Mouse (Mus musculus) cortical plate, adult 2 months (tissue): ENCODE results near the gene Ubr7. TPM values are rescaled to one million over a fixed set of nuclear protein-coding genes. Genes with fewer than 3 reads are reported as not detected.

Experiments used
- H3K27ac ChIP-seq: fragments of 200-500 bp; 2 replicates; pipeline ENCODE4 v1.5.1; 2012; ENCODE audit warnings: low read length, control low read depth, inconsistent platforms; ENCODE audit not compliant: insufficient read depth
- H3K4me1 ChIP-seq: fragments of 200-500 bp; 2 replicates; pipeline ENCODE4 v1.6.1; 2011; ENCODE audit warnings: low read length; ENCODE audit not compliant: control insufficient read depth, insufficient read depth
- H3K4me3 ChIP-seq: fragments of 200-500 bp; 2 replicates; pipeline ENCODE4 v1.5.1; 2011; ENCODE audit warnings: mild to moderate bottlenecking, low read length, control low read depth; ENCODE audit not compliant: insufficient read depth
- CTCF ChIP-seq: fragments of 200-500 bp; IDR thresholded peaks from 2 replicates; pipeline ENCODE4 v1.5.1; 2011; ENCODE audit warnings: mild to moderate bottlenecking, control low read depth, low read length; ENCODE audit not compliant: insufficient read depth; ENCODE audit errors: extremely low read depth
- POLR2A ChIP-seq: fragments of 200-500 bp; IDR thresholded peaks from 2 replicates; pipeline ENCODE4 v1.6.1; 2011; ENCODE audit warnings: mild to moderate bottlenecking, low read length, control low read depth; ENCODE audit not compliant: insufficient read depth; ENCODE audit errors: extremely low read depth
- polyA plus RNA-seq: library from polyadenylated mRNA; depleted of rRNA; stranded (reverse); fragments of >200 nt; gene quantifications from 2 replicates; pipeline ENCODE4 v1.2.3, GENCODE M21; 2012; rRNA removed

The Ubr7 gene
- polyA plus RNA-seq, 1 experiment = 33.6 TPM

- Histone ChIP-seq H3K4me1 (no peaks in the 10 kb centered on the region; the same call in 1 of the 2 replicates), H3K4me3 (no peak overlapping the region), H3K27ac (no peak overlapping the region)
- TF ChIP-seq CTCF (no peak), POLR2A (no peak)
These were observed 57.1 kb downstream of the Ubr7 start for GRCm38 (mm10) chr12:102814858-102815257.

GRCm38 (mm10) chr12:102826399-102826798, 68.6 kb downstream of the Ubr7 start:
- TF ChIP-seq CTCF = no peak
- no peak for TF ChIP-seq POLR2A
- Histone ChIP-seq H3K4me3 (no peak overlapping the region), H3K27ac (no peak overlapping the region), H3K4me1 (no peaks in the 10 kb centered on the region)

- Histone ChIP-seq H3K27ac (no peak overlapping the region), H3K4me1 (no peaks in the 10 kb centered on the region), H3K4me3 (no peak overlapping the region)
- TF ChIP-seq POLR2A (no peak), CTCF (no peak)
These were observed 69.4 kb downstream of the Ubr7 start for GRCm38 (mm10) chr12:102827119-102827518.

Other genes starting within 250 kb of the Ubr7 start
- gene Chga, start 203.0 kb upstream of the Ubr7 start, polyA plus RNA-seq = 121 and 134 TPM in 2 replicates
- gene Itpk1, start 53.0 kb upstream of the Ubr7 start, polyA plus RNA-seq = 42.6 and 42.7 TPM in 2 replicates
- gene Moap1, start 14.3 kb upstream of the Ubr7 start, polyA plus RNA-seq = 10.7 and 11.0 TPM in 2 replicates
- gene Tmem251, start 14.2 kb upstream of the Ubr7 start, polyA plus RNA-seq = 3.9 and 4.0 TPM in 2 replicates
- not detected in 2 replicates for gene Gm28051, start 202 bp upstream of the Ubr7 start, polyA plus RNA-seq
- gene Gon7, start 164 bp upstream of the Ubr7 start, polyA plus RNA-seq = 10.8 and 11.2 TPM in 2 replicates
- gene Gm20604, start 705 bp downstream of the Ubr7 start, polyA plus RNA-seq = 29.1 and 29.2 TPM in 2 replicates
- 12.3 and 12.4 TPM in 2 replicates for gene Btbd7, start 120.5 kb downstream of the Ubr7 start, polyA plus RNA-seq
- not detected in 2 replicates for gene Cox8c, start 141.3 kb downstream of the Ubr7 start, polyA plus RNA-seq
- 39.9 and 40.3 TPM in 2 replicates for gene Unc79, start 190.9 kb downstream of the Ubr7 start, polyA plus RNA-seq